Mouse (Mus musculus) thymus, postnatal 4 days (tissue): ENCODE data around the gene Hoxa10.

Experiments
- DNase-seq: peaks from one replicate; pipeline ENCODE4 v3.0.0; 2021

The Hoxa10 gene

GRCm38 (mm10) chr6:52203121-52203370, 37.6 kb downstream of the Hoxa10 start:
- DNase-seq, result no peak

GRCm38 (mm10) chr6:52202362-52203120, 38.1 kb downstream of the Hoxa10 start:
- DNase-seq, result no peak

GRCm38 (mm10) chr6:52201269-52201668, 39.4 kb downstream of the Hoxa10 start:
- DNase-seq, result no peak

- no peak for DNase-seq
Observed at GRCm38 (mm10) chr6:52200751-52201250, 39.9 kb downstream of the Hoxa10 start.

GRCm38 (mm10) chr6:52200073-52200750, 40.4 kb downstream of the Hoxa10 start:
- no peak for DNase-seq

GRCm38 (mm10) chr6:52197271-52197670, 43.4 kb downstream of the Hoxa10 start:
- DNase-seq, result no peak

GRCm38 (mm10) chr6:52196811-52197210, 43.8 kb downstream of the Hoxa10 start:
- DNase-seq, result no peak

- no peak for DNase-seq
Observed at GRCm38 (mm10) chr6:52194690-52195089, 46.0 kb downstream of the Hoxa10 start.

- peak; percentile 89 for DNase-seq
Observed at GRCm38 (mm10) chr6:52191860-52192550, 48.6 kb downstream of the Hoxa10 start.

GRCm38 (mm10) chr6:52190906-52191810, 49.5 kb downstream of the Hoxa10 start, which contains the start of gene Hoxa4:
Gene Hoxa4, minus strand, starts transcription at chr6:52191753.
- DNase-seq, result peak; percentile 44

- DNase-seq, result no peak
Observed at GRCm38 (mm10) chr6:52190410-52190809, 50.2 kb downstream of the Hoxa10 start.

- DNase-seq, result no peak
Observed at GRCm38 (mm10) chr6:52189909-52190308, 50.7 kb downstream of the Hoxa10 start.

GRCm38 (mm10) chr6:52189172-52189591, 51.5 kb downstream of the Hoxa10 start:
- DNase-seq, result no peak

- no peak for DNase-seq
Observed at GRCm38 (mm10) chr6:52186500-52186899, 54.2 kb downstream of the Hoxa10 start.

GRCm38 (mm10) chr6:52185834-52186233, 54.8 kb downstream of the Hoxa10 start:
- DNase-seq, result no peak

- DNase-seq, result no peak
Observed at GRCm38 (mm10) chr6:52185222-52185621, 55.4 kb downstream of the Hoxa10 start.

GRCm38 (mm10) chr6:52184668-52185067, 56.0 kb downstream of the Hoxa10 start:
- no peak for DNase-seq

- no peak for DNase-seq
Observed at GRCm38 (mm10) chr6:52183311-52184080, 57.2 kb downstream of the Hoxa10 start.

GRCm38 (mm10) chr6:52182793-52183192, 57.9 kb downstream of the Hoxa10 start:
- DNase-seq, result no peak

GRCm38 (mm10) chr6:52182030-52182429, 58.6 kb downstream of the Hoxa10 start:
- no peak for DNase-seq
